Mouse (Mus musculus) gastrocnemius, postnatal 4 days (tissue): ENCODE data around the gene Mrps18c. TPM values are rescaled to one million over a fixed set of nuclear protein-coding genes. Genes with fewer than 3 reads are reported as not detected.

Experiments
- DNase-seq, 2 experiments: peaks; one replicate each; pipeline ENCODE4 v3.0.0; 2021 to 2022; ENCODE audit warnings: low spot score in 2 of 2, mixed read lengths in 2 of 2
- long read RNA-seq, 2 experiments: library from polyadenylated mRNA; stranded (forward); transcript quantifications; one replicate each; pipeline ENCODE4 v2.0.0; 2021
- total RNA-seq, 2 experiments: library from RNA; stranded (reverse); gene quantifications; 2 replicates each; pipeline ENCODE4 v1.2.3; 2021

Mrps18c gene
- total RNA-seq, result 10 to 100 TPM; 67.9 to 81.1 TPM
- long read RNA-seq, experiment 1, transcript Mrps18c-201 (6 exons, 638 nt), result major isoform, 46 of 48 reads
- long read RNA-seq, experiment 1, partial matches to known transcripts, result 0 of 48 reads
- long read RNA-seq, experiment 1, other reads (novel, unspliced or antisense), result 1 of 48 reads
- long read RNA-seq, experiment 2, transcript Mrps18c-201 (6 exons, 638 nt), result major isoform, 32 of 37 reads
- long read RNA-seq, experiment 2, partial matches to known transcripts, result 0 of 37 reads
- long read RNA-seq, experiment 2, other reads (novel, unspliced or antisense), result 3 of 37 reads

GRCm38 (mm10) chr5:100798165-100798860 lies at the start of gene Mrps18c, which contains the start of gene Helq:
Mrps18c (plus strand) TSS chr5:100798627.
Helq (minus strand) TSS chr5:100798598.
- DNase-seq, result peak; percentile 80 to 88

- no peak for DNase-seq
These were observed 47.7 kb upstream of the Mrps18c start for GRCm38 (mm10) chr5:100750617-100751255.

- peak in 1 of 2 experiments; percentile 15 for DNase-seq
These were observed 46.8 kb upstream of the Mrps18c start for GRCm38 (mm10) chr5:100751655-100752054.

GRCm38 (mm10) chr5:100753407-100753806 lies 45.0 kb upstream of the Mrps18c start:
- DNase-seq, result no peak

- no peak for DNase-seq
These were observed 40.3 kb upstream of the Mrps18c start for GRCm38 (mm10) chr5:100758121-100758520.

- no peak for DNase-seq
These were observed 38.3 kb upstream of the Mrps18c start for GRCm38 (mm10) chr5:100760049-100760663.

- DNase-seq, result no peak
These were observed 36.7 kb upstream of the Mrps18c start for GRCm38 (mm10) chr5:100761736-100762135.

GRCm38 (mm10) chr5:100766026-100766425 lies 32.4 kb upstream of the Mrps18c start:
- DNase-seq, result no peak

GRCm38 (mm10) chr5:100771575-100771974 lies 26.9 kb upstream of the Mrps18c start:
- DNase-seq, result no peak

GRCm38 (mm10) chr5:100775778-100776404 lies 22.5 kb upstream of the Mrps18c start:
- DNase-seq, result no peak

- DNase-seq, result no peak
These were observed 21.5 kb upstream of the Mrps18c start for GRCm38 (mm10) chr5:100776900-100777299.

- DNase-seq, result no peak
These were observed 19.4 kb upstream of the Mrps18c start for GRCm38 (mm10) chr5:100779002-100779401.

GRCm38 (mm10) chr5:100787527-100787926 lies 10.9 kb upstream of the Mrps18c start:
- no peak for DNase-seq

GRCm38 (mm10) chr5:100792261-100792660 lies 6.2 kb upstream of the Mrps18c start:
- DNase-seq, result no peak

GRCm38 (mm10) chr5:100794084-100794483 lies 4.3 kb upstream of the Mrps18c start:
- no peak for DNase-seq

GRCm38 (mm10) chr5:100818341-100818740 lies 19.9 kb downstream of the Mrps18c start:
- DNase-seq, result no peak

GRCm38 (mm10) chr5:100819568-100820480 lies 21.4 kb downstream of the Mrps18c start:
- no peak for DNase-seq

GRCm38 (mm10) chr5:100820483-100821184 lies 22.2 kb downstream of the Mrps18c start, which contains the start of gene Abraxas1:
Abraxas1 (minus strand) TSS chr5:100820965.
- peak; percentile 58 to 86 for DNase-seq

- no peak for DNase-seq
These were observed 22.9 kb downstream of the Mrps18c start for GRCm38 (mm10) chr5:100821375-100821774.
